Mouse (Mus musculus): Measurements from ENCODE around the gene Ip6k1.

Gene Ip6k1

GRCm38 (mm10) chr9:108094184-108094941 lies 92.1 kb downstream of the Ip6k1 start, which contains the start of gene Apeh:
TSS of gene Apeh (minus strand) at chr9:108094606.
- in situ Hi-C loops (cut with MboI, MseI), result no loop called here

- in situ Hi-C loops (cut with MboI, MseI), result loop anchor here (5.0 kb wide), 1 partner anchor 107 kb away; no protein-coding TSS in a partner anchor
These were observed 92.7 kb downstream of the Ip6k1 start for GRCm38 (mm10) chr9:108094998-108095411.

GRCm38 (mm10) chr9:108095518-108095917 lies 93.2 kb downstream of the Ip6k1 start:
- in situ Hi-C loops (cut with MboI, MseI), result loop anchor here (5.0 kb wide), 1 partner anchor 107 kb away; no protein-coding TSS in a partner anchor

GRCm38 (mm10) chr9:108095949-108096712 lies 93.8 kb downstream of the Ip6k1 start:
- in situ Hi-C loops (cut with MboI, MseI), result loop anchor here (5.0 kb wide), 1 partner anchor 106 kb away; no protein-coding TSS in a partner anchor
